Mouse (Mus musculus): Measurements from ENCODE around the gene Pde3b. TPM values are rescaled to one million over a fixed set of nuclear protein-coding genes. Genes with fewer than 3 reads are reported as not detected.
"Not testable (repeated sequence)": the region's sequence is repeated elsewhere in the genome, so short reads cannot be mapped to it uniquely, and the experiment has no call there.

Gene Pde3b
- polyA plus RNA-seq, 1 experiment from 2014 or later, result 8.0 TPM

DNA sequence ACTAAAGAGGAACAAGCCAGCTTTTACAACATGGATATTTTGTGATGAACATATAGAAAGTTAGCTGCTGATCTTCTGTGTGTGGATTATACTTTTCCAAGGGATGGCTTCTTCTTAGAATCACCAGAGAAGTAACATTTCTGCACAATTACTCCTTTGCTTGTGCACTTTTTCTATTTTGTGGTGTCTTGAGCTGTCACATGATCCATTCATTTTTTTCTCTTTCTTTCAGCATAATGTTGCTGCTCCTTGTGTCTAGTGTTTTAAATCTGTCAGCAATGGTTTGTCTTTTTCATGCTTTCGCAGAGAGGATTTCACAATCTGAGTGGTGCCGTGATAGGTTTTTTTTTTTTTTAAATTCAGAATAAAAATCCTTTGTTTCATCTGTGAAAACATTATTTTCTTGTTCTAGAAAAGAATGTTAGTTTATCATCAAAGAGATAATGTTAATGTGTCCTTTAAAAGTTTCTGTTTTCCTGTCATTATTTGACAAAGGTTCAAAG lies 66.4 kb downstream of the Pde3b start:
- 95% methylated on average over 2 of the region's 2 CpGs for WGBS
- Histone ChIP-seq H3K27ac (replicated peaks) (no peak overlapping the region), H3K4me3 (no peak overlapping the region), H3K9me3 (replicated peaks) (no peaks in the 10 kb centered on the region), H3K36me3 (no peaks in the 10 kb centered on the region), H3K27me3 (ENCODE audit: low read depth, poor library complexity, severe bottlenecking) (no peaks in the 10 kb centered on the region), H3K4me1 (peaks cover 5% of the 10 kb centered on the region; the same call in 1 of the 2 replicates)
- DNase-seq (ENCODE audit: low spot score), result no peak

- no peaks in the 10 kb centered on the region for H3K4me1 ChIP-seq
- DNase-seq (ENCODE audit: low spot score), result no peak
- H3K36me3 ChIP-seq, result no peaks in the 10 kb centered on the region
- H3K27ac ChIP-seq (replicated peaks), result no peak overlapping the region
- H3K9me3 ChIP-seq (replicated peaks), result no peaks in the 10 kb centered on the region
- H3K4me3 ChIP-seq, result no peak overlapping the region
- H3K27me3 ChIP-seq (ENCODE audit: low read depth, poor library complexity, severe bottlenecking), result no peaks in the 10 kb centered on the region
Observed at GRCm38 (mm10) chr7:114492540-114492939, 77.5 kb downstream of the Pde3b start.

- Histone ChIP-seq H3K4me3 (no peak overlapping the region), H3K36me3 (0 out of 2 replicates have a peak, but pooled peaks cover 3% of the 10 kb centered on the region), H3K27ac (replicated peaks) (no peak overlapping the region), H3K9me3 (replicated peaks) (no peaks in the 10 kb centered on the region), H3K27me3 (ENCODE audit: low read depth, poor library complexity, severe bottlenecking) (no peaks in the 10 kb centered on the region), H3K4me1 (no peaks in the 10 kb centered on the region)
- WGBS, result 91% methylated on average over 5 of the region's 5 CpGs
- no peak for DNase-seq (ENCODE audit: low spot score)
Observed at GRCm38 (mm10) chr7:114494033-114494432, 79.0 kb downstream of the Pde3b start.

- WGBS, result 86% methylated on average over 1 of the region's 1 CpGs
Observed at GRCm38 (mm10) chr7:114499293-114499692, 84.2 kb downstream of the Pde3b start.

DNA sequence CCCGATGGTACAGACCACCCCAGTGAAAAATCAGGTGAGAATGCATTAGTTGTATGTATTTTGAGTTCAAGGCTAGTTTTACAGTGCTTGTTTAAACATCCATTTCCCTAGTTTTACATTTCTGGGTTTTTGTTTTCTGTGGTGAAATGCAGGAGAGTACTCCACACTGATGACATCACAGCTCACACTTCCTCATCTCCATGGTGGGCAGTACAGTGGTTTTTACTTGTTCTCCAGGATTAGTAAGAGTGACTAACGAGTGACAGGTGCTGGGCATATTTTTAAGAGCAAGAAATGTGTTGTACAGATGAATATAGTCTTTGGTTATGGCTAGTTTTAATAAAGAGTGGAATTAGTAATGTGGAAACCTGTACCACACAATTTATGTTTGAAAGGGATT lies 93.8 kb downstream of the Pde3b start:
- no peak for DNase-seq (ENCODE audit: low spot score)
- 85% methylated on average over 2 of the region's 2 CpGs for WGBS
- Histone ChIP-seq H3K4me1 (no peaks in the 10 kb centered on the region), H3K4me3 (no peak overlapping the region), H3K36me3 (peaks cover 15% of the 10 kb centered on the region; the same call in 1 of the 2 replicates), H3K9me3 (replicated peaks) (no peaks in the 10 kb centered on the region), H3K27ac (replicated peaks) (no peak overlapping the region), H3K27me3 (ENCODE audit: low read depth, poor library complexity, severe bottlenecking) (no peaks in the 10 kb centered on the region)

More at GRCm38 (mm10) chr7:114499293-114499692, 84.2 kb downstream of the Pde3b start:
- no peak overlapping the region for H3K4me3 ChIP-seq
- no peak overlapping the region for H3K27ac ChIP-seq (replicated peaks)
- no peaks in the 10 kb centered on the region for H3K4me1 ChIP-seq
- no peak for DNase-seq (ENCODE audit: low spot score)
- H3K27me3 ChIP-seq (ENCODE audit: low read depth, poor library complexity, severe bottlenecking), result no peaks in the 10 kb centered on the region
- H3K9me3 ChIP-seq (replicated peaks), result no peaks in the 10 kb centered on the region
- 0 out of 2 replicates have a peak, but pooled peaks cover 3% of the 10 kb centered on the region for H3K36me3 ChIP-seq

GRCm38 (mm10) chr7:114520122-114520521 lies 105.0 kb downstream of the Pde3b start:
- H3K36me3 ChIP-seq, result peaks cover 12% of the 10 kb centered on the region
- H3K9me3 ChIP-seq (replicated peaks), result no peaks in the 10 kb centered on the region
- H3K4me1 ChIP-seq, result no peaks in the 10 kb centered on the region
- no peak for DNase-seq (ENCODE audit: low spot score)
- no peak overlapping the region for H3K4me3 ChIP-seq
- 100% methylated on average over 1 of the region's 1 CpGs for WGBS
- no peaks in the 10 kb centered on the region for H3K27me3 ChIP-seq (ENCODE audit: low read depth, poor library complexity, severe bottlenecking)
- H3K27ac ChIP-seq (replicated peaks), result no peak overlapping the region

DNA sequence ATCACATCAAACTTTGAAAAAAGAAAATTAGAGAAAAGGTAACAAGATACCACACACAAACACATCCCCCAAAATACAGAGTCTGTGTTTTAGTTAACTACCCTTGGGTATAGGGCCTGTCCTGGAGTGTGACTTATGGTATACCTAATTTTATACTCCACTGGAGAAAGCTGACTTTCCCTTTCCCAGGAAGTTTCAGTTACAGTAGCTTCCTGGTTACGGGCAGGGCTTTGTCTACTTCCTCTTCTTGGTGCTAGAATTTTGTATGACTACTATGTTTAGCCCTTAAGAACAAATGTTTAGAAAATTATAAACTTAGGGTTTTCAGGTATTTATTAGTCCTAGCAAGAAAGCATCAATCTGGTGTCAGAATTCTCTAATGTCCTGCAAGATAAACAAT lies 111.2 kb downstream of the Pde3b start:
- Histone ChIP-seq H3K36me3 (peaks cover 9% of the 10 kb centered on the region), H3K27ac (replicated peaks) (no peak overlapping the region), H3K9me3 (replicated peaks) (no peaks in the 10 kb centered on the region), H3K4me1 (no peaks in the 10 kb centered on the region), H3K4me3 (no peak overlapping the region), H3K27me3 (ENCODE audit: low read depth, poor library complexity, severe bottlenecking) (no peaks in the 10 kb centered on the region)
- WGBS, result 91% methylated on average over 1 of the region's 1 CpGs
- no peak for DNase-seq (ENCODE audit: low spot score)

DNA sequence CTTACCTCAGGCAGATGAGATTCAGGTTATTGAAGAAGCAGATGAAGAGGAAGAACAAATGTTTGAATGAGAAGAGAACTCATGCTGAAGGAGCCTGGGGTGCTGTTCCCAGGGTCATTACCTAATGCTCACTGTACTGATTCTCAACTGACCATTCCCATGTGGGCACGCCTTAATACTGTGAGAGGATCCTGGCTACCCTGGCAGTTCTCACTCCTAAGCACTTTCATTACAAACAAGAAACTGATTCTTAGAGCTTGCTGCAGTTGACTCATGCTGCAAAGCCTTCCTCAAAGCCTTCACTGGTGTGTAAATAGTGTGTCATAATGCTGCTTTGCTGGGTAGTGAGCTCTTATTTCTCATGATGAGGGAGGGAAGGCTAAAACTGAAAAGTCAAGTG lies 121.1 kb downstream of the Pde3b start:
- Histone ChIP-seq H3K36me3 (peaks cover 42% of the 10 kb centered on the region), H3K4me1 (no peaks in the 10 kb centered on the region), H3K4me3 (no peak overlapping the region), H3K27ac (replicated peaks) (no peak overlapping the region), H3K27me3 (ENCODE audit: low read depth, poor library complexity, severe bottlenecking) (no peaks in the 10 kb centered on the region), H3K9me3 (replicated peaks) (no peaks in the 10 kb centered on the region)
- 87% methylated on average over 1 of the region's 1 CpGs for WGBS
- no peak for DNase-seq (ENCODE audit: low spot score)

DNA sequence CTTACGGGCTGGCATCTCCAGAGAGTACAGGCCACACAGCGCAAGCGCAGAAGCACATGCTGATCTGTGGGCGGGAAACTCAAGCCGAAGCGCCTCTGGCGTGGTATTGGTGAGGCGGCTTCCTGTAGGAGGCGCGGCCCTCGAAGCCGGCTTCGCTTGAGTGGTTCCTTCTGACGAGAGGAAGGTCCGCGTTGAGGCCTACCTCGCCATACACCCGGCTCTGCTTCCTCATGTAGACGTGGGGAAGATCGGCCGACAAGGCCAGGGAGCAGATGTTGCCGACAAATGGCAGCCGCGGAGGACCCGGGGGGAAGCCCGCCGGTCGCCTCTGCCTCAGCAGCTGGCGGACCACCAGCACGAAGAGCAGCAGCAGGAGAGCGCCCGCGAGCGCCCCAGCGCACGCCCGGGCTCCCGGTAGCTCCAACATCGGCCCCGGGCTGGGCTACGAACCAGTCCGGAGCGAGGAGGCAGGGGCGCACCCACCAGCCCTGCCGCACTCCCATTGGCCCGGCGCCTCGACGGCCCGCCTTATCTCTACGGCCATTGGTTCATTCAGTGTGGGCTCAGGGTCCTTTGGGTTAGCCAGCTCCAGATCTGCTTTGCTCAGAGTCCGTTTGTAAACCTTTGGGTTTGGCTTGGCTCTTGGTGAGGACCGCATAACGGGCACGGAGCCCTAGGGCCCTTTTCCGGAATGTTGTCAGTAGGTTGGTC lies 147.6 kb downstream of the Pde3b start, which contains the start of gene Cyp2r1:
Gene Cyp2r1, minus strand, starts transcription at position 442 of the 711 bp plus-strand sequence.
- peak within 1 kb of the TSS; percentile 87 for H3K27ac ChIP-seq (replicated peaks)
- H3K9me3 ChIP-seq (replicated peaks), result no peaks in the 10 kb centered on the region
- peak; percentile 87 for DNase-seq (ENCODE audit: low spot score)
- H3K4me1 ChIP-seq, result peaks cover 11% of the 10 kb centered on the region
- 4% methylated on average over 56 of the region's 56 CpGs for WGBS
- H3K4me3 ChIP-seq, result peak within 1 kb of the TSS; percentile 61
- H3K27me3 ChIP-seq (ENCODE audit: low read depth, poor library complexity, severe bottlenecking), result peaks cover 17% of the 10 kb centered on the region
- no peaks in the 10 kb centered on the region for H3K36me3 ChIP-seq

GRCm38 (mm10) chr7:114573866-114574265 lies 158.8 kb downstream of the Pde3b start:
- not testable (repeated sequence) for H3K4me3 ChIP-seq; H3K27ac ChIP-seq (replicated peaks); H3K4me1 ChIP-seq; H3K9me3 ChIP-seq (replicated peaks); H3K36me3 ChIP-seq; H3K27me3 ChIP-seq (ENCODE audit: low read depth, poor library complexity, severe bottlenecking); DNase-seq (ENCODE audit: low spot score)
- WGBS, result 90% methylated on average over 4 of the region's 4 CpGs

- Histone ChIP-seq H3K27me3 (ENCODE audit: low read depth, poor library complexity, severe bottlenecking) (no peaks in the 10 kb centered on the region), H3K9me3 (replicated peaks) (no peaks in the 10 kb centered on the region), H3K27ac (replicated peaks) (no peak overlapping the region), H3K36me3 (no peaks in the 10 kb centered on the region), H3K4me3 (no peak overlapping the region), H3K4me1 (no peaks in the 10 kb centered on the region)
- 82% methylated on average over 3 of the region's 3 CpGs for WGBS
- DNase-seq (ENCODE audit: low spot score), result no peak
Observed at GRCm38 (mm10) chr7:114576931-114577330, 161.8 kb downstream of the Pde3b start.

GRCm38 (mm10) chr7:114577665-114578064 lies 162.6 kb downstream of the Pde3b start:
- H3K36me3 ChIP-seq, result no peaks in the 10 kb centered on the region
- no peak overlapping the region for H3K27ac ChIP-seq (replicated peaks)
- H3K9me3 ChIP-seq (replicated peaks), result no peaks in the 10 kb centered on the region
- H3K4me3 ChIP-seq, result no peak overlapping the region
- H3K27me3 ChIP-seq (ENCODE audit: low read depth, poor library complexity, severe bottlenecking), result no peaks in the 10 kb centered on the region
- no peaks in the 10 kb centered on the region for H3K4me1 ChIP-seq
- 100% methylated on average over 1 of the region's 1 CpGs for WGBS
- no peak for DNase-seq (ENCODE audit: low spot score)

GRCm38 (mm10) chr7:114580426-114580825 lies 165.3 kb downstream of the Pde3b start:
- DNase-seq (ENCODE audit: low spot score), result peak; percentile 40
- H3K27me3 ChIP-seq (ENCODE audit: low read depth, poor library complexity, severe bottlenecking), result no peaks in the 10 kb centered on the region
- H3K27ac ChIP-seq (replicated peaks), result no peak overlapping the region
- no peaks in the 10 kb centered on the region for H3K9me3 ChIP-seq (replicated peaks)
- H3K4me1 ChIP-seq, result no peaks in the 10 kb centered on the region
- WGBS, result 8% methylated on average over 4 of the region's 4 CpGs
- H3K4me3 ChIP-seq, result no peak overlapping the region
- no peaks in the 10 kb centered on the region for H3K36me3 ChIP-seq
